In genomic region chr2:150136435-150136897, GRCm38 (mm10) we compare ENCODE assay signal across 1 mouse cellular context.
TF ChIP-seq lines count a peak whose summit lies in the region.

Gene Zfp120, minus strand, starts transcription at chr2:150136708.

TF ChIP-seq in CH12.LX, 34 proteins besides CTCF, POLR2A, EP300 and RAD21 (continued from another document):
- TF ChIP-seq E2F4 (IDR thresholded peaks at IDR 0.05; ENCODE audit: insufficient replicate concordance, low read depth, low read length) = no peak
- peak; percentile 65; the same call in 1 of the 2 replicates for TF ChIP-seq MXI1 (IDR thresholded peaks at IDR 0.05; ENCODE audit: low read depth, low read length)
- TF ChIP-seq MAZ (IDR thresholded peaks at IDR 0.05; ENCODE audit: low read depth, low read length) = 0 out of 2 replicates have a peak, but pooled peaks have one; percentile 74
- TF ChIP-seq ZKSCAN1 (IDR thresholded peaks at IDR 0.05; ENCODE audit: borderline replicate concordance, low read depth, low read length) = no peak
- peak; percentile 56; the same call in 1 of the 2 replicates for TF ChIP-seq MYC (IDR thresholded peaks at IDR 0.05; ENCODE audit: low read depth, low read length)
- TF ChIP-seq USF2 (conservative IDR thresholded peaks at IDR 0.05; ENCODE audit: low read depth, low read length) = no peak
- TF ChIP-seq GABPA (IDR thresholded peaks at IDR 0.05; ENCODE audit: insufficient replicate concordance, low read depth, low read length) = no peak
- TF ChIP-seq MEF2A (IDR thresholded peaks at IDR 0.05; ENCODE audit: borderline replicate concordance, low read depth, low read length) = peak; percentile 27; the same call in 1 of the 2 replicates
- peak; percentile 96 for TF ChIP-seq CHD2 (IDR thresholded peaks at IDR 0.05; ENCODE audit: low read length)
- TF ChIP-seq ETS1 (conservative IDR thresholded peaks at IDR 0.05; ENCODE audit: low read depth, low read length) = peak; percentile 43; the same call in 1 of the 2 replicates
